Mouse (Mus musculus): Measurements from ENCODE around the gene Vmn1r4.

Gene Vmn1r4

DNA sequence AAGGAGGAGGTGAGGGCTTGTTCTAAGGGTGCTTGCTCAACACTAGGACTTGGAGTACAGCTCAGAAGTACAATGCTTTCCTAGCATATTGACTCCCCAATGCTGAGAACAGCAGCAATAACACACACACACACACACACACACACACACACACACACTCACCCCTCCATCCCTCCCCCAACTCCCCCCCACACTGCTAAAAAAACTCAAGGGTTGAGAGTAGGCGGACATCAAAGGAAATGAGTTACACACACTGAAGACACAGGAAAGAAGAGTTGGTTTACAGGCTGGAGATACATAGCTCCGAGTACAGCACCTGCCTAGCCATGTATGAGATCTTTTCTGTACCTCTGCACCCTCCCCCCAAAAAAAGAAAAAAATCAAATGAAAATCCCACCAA is 7.5 kb upstream of the Vmn1r4 start:
- DNase-seq (ENCODE audit: low spot score), result no peak

- peak; percentile 17 for DNase-seq (ENCODE audit: low spot score)
Measured at GRCm38 (mm10) chr6:56917578-56918368, 6.0 kb upstream of the Vmn1r4 start.

- peak; percentile 0 for DNase-seq (ENCODE audit: low spot score)
Measured at GRCm38 (mm10) chr6:56919330-56920044, 4.3 kb upstream of the Vmn1r4 start.

DNA sequence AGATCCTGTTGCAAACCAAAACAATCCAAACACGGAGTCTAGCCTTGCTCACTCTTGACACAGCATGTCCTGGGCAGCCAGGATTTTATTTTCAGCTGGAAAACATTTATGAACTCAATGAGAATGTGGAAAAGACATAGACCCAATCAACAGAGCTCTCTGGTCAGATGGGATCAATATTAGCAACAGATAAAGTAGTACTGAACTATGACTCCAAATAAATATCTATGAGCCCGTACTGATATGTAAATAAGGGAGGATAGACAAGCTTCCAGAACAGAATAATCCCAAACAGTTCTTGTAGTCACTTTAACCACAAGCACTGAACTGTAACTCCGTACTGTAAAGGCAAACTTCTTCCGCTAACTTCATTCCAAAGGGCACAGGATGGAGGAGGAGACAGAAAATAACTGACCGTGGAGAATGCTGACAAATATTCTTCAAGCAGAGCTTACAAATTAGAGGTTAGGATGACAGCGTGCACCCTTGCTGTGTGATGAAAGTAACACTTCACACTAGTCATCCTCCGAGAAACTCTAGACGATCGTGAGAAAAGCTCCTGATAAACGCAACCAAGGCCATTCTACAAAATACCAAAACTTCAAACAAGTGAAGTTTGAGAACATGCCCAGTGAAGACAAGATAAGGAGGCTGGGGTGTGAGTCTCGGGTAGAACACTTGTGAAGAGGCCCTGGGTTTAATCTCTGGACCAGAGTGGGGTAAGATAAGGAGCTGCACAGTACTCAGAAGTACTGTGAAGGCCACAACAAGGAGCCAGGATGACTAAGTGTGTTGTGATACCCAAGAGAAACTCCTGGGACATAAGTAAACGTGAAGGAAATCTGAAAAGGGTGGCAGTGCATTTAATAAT is 3.4 kb upstream of the Vmn1r4 start:
- DNase-seq (ENCODE audit: low spot score), result peak; percentile 29

DNA sequence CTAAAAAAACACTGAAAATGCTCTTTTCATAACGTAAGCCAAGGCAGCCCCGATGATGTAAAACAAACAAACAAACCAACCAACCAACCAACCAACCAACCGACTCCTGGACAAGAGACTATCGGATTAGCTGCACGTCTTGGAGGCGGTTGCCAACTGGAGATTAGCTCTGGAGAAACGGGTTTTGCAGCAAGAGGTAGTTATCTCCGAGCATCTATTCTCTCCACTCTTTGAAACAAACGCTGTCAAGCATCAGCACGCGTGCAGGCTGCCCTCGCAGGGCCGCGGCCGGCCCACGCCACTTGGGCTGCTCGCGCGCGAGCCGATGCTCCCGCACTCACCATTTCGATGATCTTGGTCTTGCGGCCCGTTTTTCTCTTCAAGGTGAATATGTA is 487 bp upstream of the Vmn1r4 start:
- no peak for DNase-seq (ENCODE audit: low spot score)

DNA sequence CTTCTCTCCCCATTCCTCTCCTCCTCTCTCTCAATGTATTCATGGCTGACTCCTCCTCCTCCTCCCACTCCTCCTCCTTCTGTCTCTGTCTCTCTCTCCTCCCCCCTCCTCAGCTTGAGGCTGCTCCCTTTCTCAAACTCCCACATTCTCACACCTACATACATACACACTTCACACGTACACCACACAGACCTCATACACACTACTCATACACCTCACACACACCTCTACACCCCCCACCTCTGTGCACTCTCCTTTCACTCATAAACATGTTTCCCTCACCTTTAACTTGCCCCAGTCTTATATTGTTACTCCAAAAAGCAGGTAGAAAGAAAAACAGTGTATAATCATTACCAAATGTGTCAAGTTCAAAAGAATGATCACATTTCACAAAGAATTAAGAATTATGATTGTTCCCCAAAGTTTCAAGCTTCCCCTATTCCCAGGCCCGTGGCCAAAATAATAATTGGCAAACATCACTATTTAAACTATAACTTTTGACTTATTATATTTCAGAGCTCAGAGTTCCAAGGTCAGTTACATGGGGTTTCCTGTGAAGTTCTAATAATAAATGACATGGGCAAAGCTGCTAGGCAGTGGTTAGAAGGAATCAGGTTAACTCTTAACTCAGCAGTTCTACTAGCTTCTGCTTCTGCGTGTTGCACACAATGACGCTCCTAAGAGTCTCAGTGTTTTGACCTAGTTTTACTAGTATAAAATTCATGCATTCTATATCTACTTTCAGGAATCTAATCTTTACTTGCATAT is 8.0 kb downstream of the Vmn1r4 start:
- DNase-seq (ENCODE audit: low spot score), result no peak

- DNase-seq (ENCODE audit: low spot score), result no peak
Measured at GRCm38 (mm10) chr6:56932464-56932863, 8.6 kb downstream of the Vmn1r4 start.

DNA sequence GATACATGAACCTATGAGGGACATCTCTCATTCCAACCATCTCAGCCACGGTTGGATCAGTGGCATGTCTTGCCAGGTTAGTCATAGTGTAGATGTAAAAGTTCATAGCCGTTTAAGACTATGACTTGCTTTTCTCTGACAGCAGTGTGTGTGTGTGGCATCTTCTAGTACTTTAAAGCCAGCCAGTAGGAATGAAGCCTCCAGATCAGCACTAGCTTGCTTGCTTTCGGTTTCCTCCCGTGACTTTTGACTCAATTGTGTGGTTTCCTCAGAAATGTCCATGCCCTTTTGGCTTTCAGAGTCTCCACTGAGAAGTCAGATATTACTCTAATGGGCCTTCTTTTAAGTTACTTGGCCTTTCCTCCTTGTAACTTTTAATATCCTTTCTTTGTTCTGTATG is 10.6 kb downstream of the Vmn1r4 start:
- DNase-seq (ENCODE audit: low spot score), result no peak

DNA sequence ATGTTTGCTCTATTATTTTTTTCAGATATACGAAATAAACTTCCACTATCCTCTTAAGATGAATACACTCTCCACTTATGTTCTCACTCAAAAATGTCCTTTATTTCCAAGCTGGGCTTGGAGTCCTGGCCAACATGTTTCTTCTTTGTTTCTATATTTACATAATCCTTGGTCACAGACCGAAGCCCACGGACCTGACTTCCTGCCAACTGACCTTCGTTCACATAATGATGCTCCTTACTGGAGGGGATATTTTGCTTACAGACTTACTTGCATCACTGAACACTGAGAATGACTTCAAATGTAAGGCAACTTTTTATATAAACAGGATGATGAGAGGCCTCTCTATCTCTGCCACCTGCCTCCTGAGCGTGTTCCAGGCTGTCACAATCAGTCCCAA is 32.6 kb downstream of the Vmn1r4 start:
- DNase-seq (ENCODE audit: low spot score), result no peak

- DNase-seq (ENCODE audit: low spot score), result no peak
Measured at GRCm38 (mm10) chr6:56969973-56970372, 46.2 kb downstream of the Vmn1r4 start, which contains the start of gene Vmn1r5. Gene Vmn1r5, plus strand, starts transcription at chr6:56970273.

DNA sequence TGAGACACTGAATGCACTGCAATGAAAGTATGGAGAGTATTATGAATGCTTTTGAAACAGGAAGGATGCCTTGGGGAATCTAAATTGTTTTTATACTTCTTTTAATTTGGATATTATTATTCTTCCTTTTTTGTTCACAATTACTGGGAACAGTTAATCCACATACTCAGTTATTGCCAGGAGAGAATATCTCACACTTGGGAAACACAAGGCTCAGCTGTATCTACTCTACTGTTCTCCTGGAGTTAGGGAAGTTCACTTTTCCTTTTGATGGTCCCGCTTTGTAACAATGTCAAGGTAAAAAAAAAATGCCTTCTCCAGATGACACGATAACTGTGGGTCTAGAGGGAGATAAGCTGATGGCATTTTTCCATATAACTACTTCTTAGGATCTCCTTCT is 73.1 kb downstream of the Vmn1r4 start, which contains the start of gene Vmn1r6:
Gene Vmn1r6, plus strand, starts transcription at position 301 of the 400 bp plus-strand sequence.
- no peak for DNase-seq (ENCODE audit: low spot score)
